Mouse (Mus musculus) ES-Bruce4 (cell line): ENCODE results near the gene Plscr4.

ENCODE experiments used
- CTCF ChIP-seq: IDR thresholded peaks from one replicate; pipeline ENCODE4 v1.8.1; 2011; ENCODE audit warnings: low read depth, low read length
- EP300 ChIP-seq: IDR thresholded peaks from 2 replicates; pipeline ENCODE4 v1.6.1; 2011; ENCODE audit warnings: low read depth, low read length; ENCODE audit not compliant: insufficient read depth
- POLR2A ChIP-seq: IDR thresholded peaks from one replicate; pipeline ENCODE4 v1.8.1; 2011; ENCODE audit warnings: low read length; ENCODE audit not compliant: insufficient read depth

DNA sequence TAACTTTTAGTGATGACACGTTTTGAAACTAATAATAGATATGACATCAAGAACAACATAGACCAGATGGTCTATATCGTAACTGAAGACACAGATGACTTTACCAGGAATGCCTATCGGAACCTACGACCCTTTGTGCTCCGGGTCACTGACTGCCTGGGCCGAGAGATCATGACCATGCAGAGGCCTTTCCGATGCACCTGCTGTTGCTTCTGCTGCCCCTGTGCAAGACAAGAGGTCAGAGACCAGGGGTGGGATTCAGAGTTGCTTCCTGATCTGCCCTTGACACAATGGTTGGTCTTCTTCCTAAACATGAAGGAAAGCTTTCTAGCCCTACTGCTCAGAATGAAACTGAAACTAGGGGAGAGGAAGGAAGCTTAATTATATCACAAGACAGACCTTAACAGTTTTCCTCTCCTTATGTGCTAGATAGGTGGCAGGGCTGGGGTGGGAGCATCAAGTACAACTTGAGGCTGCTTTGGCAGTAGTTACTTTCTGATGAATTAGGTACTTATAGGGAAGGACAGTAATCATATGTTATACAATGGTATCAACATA lies 27.6 kb downstream of the Plscr4 start:
- TF ChIP-seq CTCF (no peak), EP300 (no peak), POLR2A (no peak)
